Mouse (Mus musculus) MEL (cell line): Measurements from ENCODE around the gene Zfp622. TPM values are rescaled to one million over a fixed set of nuclear protein-coding genes. Genes with fewer than 3 reads are reported as not detected.

Source experiments
- DNase-seq: peaks from one replicate; pipeline ENCODE4 v3.0.0; 2011; ENCODE audit warnings: low read depth, low spot score
- H3K27ac ChIP-seq: 2 replicates; pipeline ENCODE4 v1.5.1; 2012; ENCODE audit warnings: low read depth, mild to moderate bottlenecking, control low read depth, low read length, moderate library complexity; ENCODE audit not compliant: control insufficient read depth
- H3K27me3 ChIP-seq, 2 experiments: fragments of 150-350 bp in 1 of 2; sonication (generic) in 1 of 2; 2 replicates each; pipeline ENCODE4 v1.6.1; 2012; ENCODE audit warnings: low read length in 2 of 2, mild to moderate bottlenecking in 2 of 2, improper control_type of control experiment in 1 of 2, moderate library complexity in 1 of 2; ENCODE audit not compliant: insufficient read depth in 2 of 2, control insufficient read depth in 1 of 2
- H3K36me3 ChIP-seq, 2 experiments: 2 replicates each; pipeline ENCODE4 v1.6.1; 2012 to 2014; ENCODE audit warnings: low read length in 2 of 2, improper control_type of control experiment in 1 of 2, inconsistent platforms in 1 of 2, mild to moderate bottlenecking in 1 of 2; ENCODE audit not compliant: insufficient read depth in 2 of 2, control insufficient read depth in 1 of 2
- H3K4me1 ChIP-seq, 2 experiments: fragments of 150-350 bp in 1 of 2; sonication (generic) in 1 of 2; 2 replicates each; pipeline ENCODE4 v1.6.1; 2012; ENCODE audit warnings: low read length in 2 of 2, improper control_type of control experiment in 1 of 2, mild to moderate bottlenecking in 1 of 2; ENCODE audit not compliant: insufficient read depth in 2 of 2, control insufficient read depth in 1 of 2
- H3K4me3 ChIP-seq, 2 experiments: fragments of 150-350 bp in 1 of 2; sonication (generic) in 1 of 2; 2 replicates each; pipeline ENCODE4 v1.5.1; 2012; ENCODE audit warnings: low read depth in 2 of 2, low read length in 2 of 2, mild to moderate bottlenecking in 2 of 2, moderate library complexity in 2 of 2, control low read depth in 1 of 2, improper control_type of control experiment in 1 of 2; ENCODE audit not compliant: control insufficient read depth in 1 of 2, insufficient read depth in 1 of 2
- H3K79me2 ChIP-seq: 2 replicates; pipeline ENCODE4 v1.6.1; 2012; ENCODE audit warnings: mild to moderate bottlenecking, low read length, moderate library complexity; ENCODE audit not compliant: control insufficient read depth, poor library complexity, insufficient read depth
- H3K9ac ChIP-seq: 2 replicates; pipeline ENCODE4 v1.6.1; 2012; ENCODE audit warnings: low read depth, mild to moderate bottlenecking, control low read depth, low read length, moderate library complexity; ENCODE audit not compliant: control insufficient read depth, poor library complexity, severe bottlenecking
- H3K9me3 ChIP-seq: fragments of 150-350 bp; sonication (generic); replicated peaks from 2 replicates; pipeline ENCODE4 v1.6.1; 2012; ENCODE audit warnings: mild to moderate bottlenecking, low read length, improper control_type of control experiment, moderate library complexity; ENCODE audit not compliant: insufficient read depth
- BHLHE40 ChIP-seq: IDR thresholded peaks from 2 replicates; pipeline ENCODE4 v1.6.1; 2012; ENCODE audit warnings: low read depth, mild to moderate bottlenecking, inconsistent platforms, low read length, improper control_type of control experiment, borderline replicate concordance
- CHD1 ChIP-seq: IDR thresholded peaks from 2 replicates; pipeline ENCODE4 v1.6.1; 2012; ENCODE audit warnings: low read depth, mild to moderate bottlenecking, inconsistent platforms, low read length, improper control_type of control experiment
- CHD2 ChIP-seq: IDR thresholded peaks from 2 replicates; pipeline ENCODE4 v1.6.1; 2011; ENCODE audit warnings: low read length, improper control_type of control experiment
- CTCF ChIP-seq, 3 experiments: IDR thresholded peaks in 2 of 3; conservative IDR thresholded peaks in 1 of 3; 2 replicates each; pipeline ENCODE4 v1.5.1; 2011 to 2012; ENCODE audit warnings: low read length in 3 of 3, low read depth in 2 of 3, mild to moderate bottlenecking in 2 of 3, improper control_type of control experiment in 1 of 3, inconsistent platforms in 1 of 3, mixed read lengths in 1 of 3, moderate library complexity in 1 of 3; ENCODE audit not compliant: control insufficient read depth in 1 of 3, insufficient read depth in 1 of 3, poor library complexity in 1 of 3, severe bottlenecking in 1 of 3
- E2F4 ChIP-seq: IDR thresholded peaks from 2 replicates; pipeline ENCODE4 v1.6.1; 2011; ENCODE audit warnings: low read depth, low read length, improper control_type of control experiment, borderline replicate concordance
- ELF1 ChIP-seq: IDR thresholded peaks from 2 replicates; pipeline ENCODE4 v1.6.1; 2014; ENCODE audit warnings: low read depth, mild to moderate bottlenecking, inconsistent platforms, low read length, improper control_type of control experiment, moderate library complexity
- EP300 ChIP-seq, 2 experiments: IDR thresholded peaks; 2 replicates each; pipeline ENCODE4 v1.6.1; 2011; ENCODE audit warnings: improper control_type of control experiment in 2 of 2, low read length in 2 of 2, low read depth in 1 of 2, mild to moderate bottlenecking in 1 of 2
- MAZ ChIP-seq: IDR thresholded peaks from 2 replicates; pipeline ENCODE4 v1.6.1; 2012; ENCODE audit warnings: low read depth, mild to moderate bottlenecking, inconsistent platforms, low read length, improper control_type of control experiment
- MYC ChIP-seq: IDR thresholded peaks from 2 replicates; pipeline ENCODE4 v1.6.1; 2011; ENCODE audit warnings: low read depth, mild to moderate bottlenecking, low read length, improper control_type of control experiment, moderate library complexity
- NELFE ChIP-seq: IDR thresholded peaks from 2 replicates; pipeline ENCODE4 v1.6.1; 2011; ENCODE audit warnings: low read depth, low read length, improper control_type of control experiment
- POLR2A ChIP-seq, 2 experiments: IDR thresholded peaks; 2 replicates each; pipeline ENCODE4 v1.6.1; 2011 to 2012; ENCODE audit warnings: low read length in 2 of 2, mild to moderate bottlenecking in 2 of 2, control low read depth in 1 of 2, improper control_type of control experiment in 1 of 2, low read depth in 1 of 2, moderate library complexity in 1 of 2; ENCODE audit not compliant: control insufficient read depth in 1 of 2, insufficient read depth in 1 of 2, poor library complexity in 1 of 2
- POLR2AphosphoS2 ChIP-seq: IDR thresholded peaks from 2 replicates; pipeline ENCODE4 v1.6.1; 2011; ENCODE audit warnings: low read length, improper control_type of control experiment
- POLR2AphosphoS5 ChIP-seq: IDR thresholded peaks from 2 replicates; pipeline ENCODE4 v1.6.1; 2012; ENCODE audit warnings: low read depth, borderline replicate concordance, mild to moderate bottlenecking, inconsistent platforms, low read length, moderate library complexity, mixed read lengths
- SMC3 ChIP-seq: IDR thresholded peaks from 2 replicates; pipeline ENCODE4 v1.6.1; 2011; ENCODE audit warnings: low read depth, low read length, improper control_type of control experiment
- TCF12 ChIP-seq: IDR thresholded peaks from 2 replicates; pipeline ENCODE4 v1.6.1; 2014; ENCODE audit warnings: low read depth, mild to moderate bottlenecking, inconsistent platforms, low read length, improper control_type of control experiment, moderate library complexity
- USF1 ChIP-seq: IDR thresholded peaks from 2 replicates; pipeline ENCODE4 v1.6.1; 2014; ENCODE audit warnings: low read depth, mild to moderate bottlenecking, inconsistent platforms, low read length, improper control_type of control experiment, moderate library complexity
- ZKSCAN1 ChIP-seq: IDR thresholded peaks from 2 replicates; pipeline ENCODE4 v1.6.1; 2012; ENCODE audit warnings: low read depth, mild to moderate bottlenecking, inconsistent platforms, low read length, improper control_type of control experiment, moderate library complexity
- ZMIZ1 ChIP-seq: IDR thresholded peaks from 2 replicates; pipeline ENCODE4 v1.6.1; 2012; ENCODE audit warnings: low read depth, mild to moderate bottlenecking, inconsistent platforms, low read length, improper control_type of control experiment, moderate library complexity
- polyA plus RNA-seq, 2 experiments: library from polyadenylated mRNA; stranded (reverse) in 1 of 2; unstranded in 1 of 2; fragments of >175 nt in 1 of 2; fragments of >200 nt in 1 of 2; gene quantifications; 2 replicates each; pipeline versions ENCODE4 v1.2.1 to v1.2.4; 2012; ENCODE audit warnings: low replicate concordance in 2 of 2, low read depth in 1 of 2; ENCODE audit not compliant: insufficient read length in 2 of 2, insufficient read depth in 1 of 2, missing spikeins in 1 of 2
- total RNA-seq: library from RNA; depleted of rRNA; stranded (reverse); fragments of 300-350 nt; gene quantifications from 2 replicates; pipeline ENCODE4 v1.2.3, GENCODE M21; 2012

Zfp622 gene
- total and polyA plus RNA-seq, 3 experiments: 77.2 to 106 TPM; not detected in 1

- H3K9ac ChIP-seq: no peak overlapping the region
- no peaks in the 10 kb centered on the region; a peak in 1 of 4 replicates for H3K36me3 ChIP-seq
- TF ChIP-seq ELF1 (no peak), CTCF (IDR thresholded peaks at IDR 0.05 in 2 of 3, conservative IDR thresholded peaks at IDR 0.05 in 1 of 3; ENCODE audit: control insufficient read depth in 1 of 3, insufficient read depth in 1 of 3, low read depth in 2 of 3, low read length in 3 of 3, poor library complexity in 1 of 3, severe bottlenecking in 1 of 3) (no peak), SMC3 (no peak), USF1 (no peak), EP300 (IDR thresholded peaks at IDR 0.05; ENCODE audit: low read depth in 1 of 2, low read length in 2 of 2) (no peak), POLR2AphosphoS5 (no peak), POLR2AphosphoS2 (no peak), MYC (no peak), POLR2A (IDR thresholded peaks at IDR 0.05; ENCODE audit: control insufficient read depth in 1 of 2, insufficient read depth in 1 of 2, low read depth in 1 of 2, low read length in 2 of 2, poor library complexity in 1 of 2) (no peak), CHD2 (no peak), ZMIZ1 (no peak), NELFE (no peak), TCF12 (no peak), E2F4 (no peak), BHLHE40 (no peak)
- TF ChIP-seq, all 39 proteins: peak for 0
- no peak overlapping the region for H3K27ac ChIP-seq
- no peak for DNase-seq
- H3K4me1 ChIP-seq: 0 out of 4 replicates have a peak, but pooled peaks cover 0 to 5% of the 10 kb centered on the region in 2 experiments
- no peak overlapping the region for H3K4me3 ChIP-seq
- no peaks in the 10 kb centered on the region for H3K27me3 ChIP-seq
- H3K79me2 ChIP-seq: no peaks in the 10 kb centered on the region
- H3K9me3 ChIP-seq: no peaks in the 10 kb centered on the region
Observed at GRCm38 (mm10) chr15:25948257-25949223, 35.6 kb upstream of the Zfp622 start.

GRCm38 (mm10) chr15:25949696-25950095 is 34.5 kb upstream of the Zfp622 start:
- Histone ChIP-seq H3K27me3 (no peaks in the 10 kb centered on the region), H3K36me3 (no peaks in the 10 kb centered on the region; a peak in 1 of 4 replicates), H3K9me3 (no peaks in the 10 kb centered on the region), H3K9ac (no peak overlapping the region), H3K4me3 (no peak overlapping the region), H3K27ac (no peak overlapping the region), H3K79me2 (no peaks in the 10 kb centered on the region), H3K4me1 (0 out of 4 replicates have a peak, but pooled peaks cover 0 to 5% of the 10 kb centered on the region in 2 experiments)
- no peak for TF ChIP-seq EP300 (IDR thresholded peaks at IDR 0.05; ENCODE audit: low read depth in 1 of 2, low read length in 2 of 2)
- no peak for TF ChIP-seq MAZ
- no peak for TF ChIP-seq ZKSCAN1
- no peak for TF ChIP-seq ZMIZ1
- no peak for TF ChIP-seq CHD1
- no peak for DNase-seq
